Mouse (Mus musculus) stomach, postnatal 0 days (tissue): Measurements from ENCODE around the gene Prkcg.
A peak's percentile ranks its signal among the peaks of the same experiment; 100 is the strongest.

Experiments
- CTCF ChIP-seq: IDR thresholded peaks from 2 replicates; pipeline ENCODE4 v1.5.1; 2016; ENCODE audit warnings: antibody characterized with exemption, low read depth, mild to moderate bottlenecking, moderate library complexity
- EP300 ChIP-seq: optimal IDR thresholded peaks from 2 replicates; pipeline ENCODE3; 2016; ENCODE audit warnings: antibody characterized with exemption

- peak; percentile 65 for TF ChIP-seq CTCF
- TF ChIP-seq EP300 = no peak
Measured at GRCm38 (mm10) chr7:3262789-3263188, 26.2 kb upstream of the Prkcg start.
